Mouse (Mus musculus) neural tube, embryonic 11.5 days (tissue): ENCODE measurements at regions not wholly inside any gene's neighbourhood (a gene's known extent, or its start where the extent isn't known, plus 50 kb on each side); places are given as distances from the start of the nearest gene placed in this dataset.

Experiments used
- ATAC-seq: fragments of 200-750 bp; cut with Nextera tagmentation; 2 replicates; pipeline ENCODE4 v1.8.0; 2017; ENCODE audit warnings: moderate number of reproducible peaks, mild to moderate bottlenecking, moderate TSS enrichment, moderate library complexity; ENCODE audit not compliant: insufficient read depth, low FRiP score, low TSS enrichment
- DNase-seq: peaks from one replicate; pipeline ENCODE4 v3.0.0-alpha.2; 2015; ENCODE audit warnings: low spot score
- H3K27ac ChIP-seq: fragments of 300-500 bp; sonication (generic); 2 replicates; pipeline ENCODE4 v1.5.1; 2014; ENCODE audit warnings: low read depth, mild to moderate bottlenecking, low read length
- H3K27me3 ChIP-seq: fragments of 300-500 bp; sonication (generic); 2 replicates; pipeline ENCODE4 v1.6.1; 2014; ENCODE audit warnings: mild to moderate bottlenecking, low read length, mixed read lengths; ENCODE audit not compliant: control insufficient read depth, insufficient read depth
- H3K36me3 ChIP-seq: fragments of 300-500 bp; sonication (generic); 2 replicates; pipeline ENCODE4 v1.6.1; 2014; ENCODE audit warnings: mild to moderate bottlenecking, low read length, moderate library complexity, mixed read lengths; ENCODE audit not compliant: control insufficient read depth, insufficient read depth
- H3K4me1 ChIP-seq: fragments of 300-500 bp; sonication (generic); 2 replicates; pipeline ENCODE4 v1.6.1; 2014; ENCODE audit warnings: low read length, mixed read lengths; ENCODE audit not compliant: control insufficient read depth, insufficient read depth
- H3K4me2 ChIP-seq: fragments of 300-500 bp; sonication (generic); 2 replicates; pipeline ENCODE4 v1.6.1; 2014; ENCODE audit warnings: low read depth, mild to moderate bottlenecking, moderate library complexity
- H3K4me3 ChIP-seq: fragments of 300-500 bp; sonication (generic); 2 replicates; pipeline ENCODE4 v1.5.1; 2014; ENCODE audit warnings: low read depth, low read length
- H3K9ac ChIP-seq: fragments of 300-500 bp; sonication (generic); 2 replicates; pipeline ENCODE4 v1.6.1; 2014; ENCODE audit warnings: mild to moderate bottlenecking, low read length
- H3K9me3 ChIP-seq: fragments of 300-500 bp; sonication (generic); 2 replicates; pipeline ENCODE4 v1.6.1; 2016; ENCODE audit warnings: low read length; ENCODE audit not compliant: control insufficient read depth
- WGBS: fragments of 180-500 bp; shearing (Covaris S2); extraction: QIAGEN DNeasy Blood & Tissue Kit; methylation state at CpG from one replicate; pipeline ENCODE4 v1.1.7; 2014; 5-methylcytosine and 5-hydroxymethylcytosine counted together

- H3K27ac ChIP-seq, result 0 out of 2 replicates have a peak overlapping the region, but pooled peaks have one; percentile 29
- H3K4me2 ChIP-seq, result no peak overlapping the region
- ATAC-seq, result no peak
- no peak overlapping the region for H3K4me3 ChIP-seq
- H3K4me1 ChIP-seq, result peaks cover 20% of the 10 kb centered on the region
- no peaks in the 10 kb centered on the region for H3K27me3 ChIP-seq
- WGBS, result 53% methylated on average over 9 of the region's 9 CpGs
- H3K36me3 ChIP-seq, result no peaks in the 10 kb centered on the region
- no peak for DNase-seq
- no peaks in the 10 kb centered on the region for H3K9me3 ChIP-seq
- H3K9ac ChIP-seq, result no peak overlapping the region
Observed at GRCm38 (mm10) chr12:79975466-79976239, 137.2 kb downstream of the Zfp36l1 start.

DNA sequence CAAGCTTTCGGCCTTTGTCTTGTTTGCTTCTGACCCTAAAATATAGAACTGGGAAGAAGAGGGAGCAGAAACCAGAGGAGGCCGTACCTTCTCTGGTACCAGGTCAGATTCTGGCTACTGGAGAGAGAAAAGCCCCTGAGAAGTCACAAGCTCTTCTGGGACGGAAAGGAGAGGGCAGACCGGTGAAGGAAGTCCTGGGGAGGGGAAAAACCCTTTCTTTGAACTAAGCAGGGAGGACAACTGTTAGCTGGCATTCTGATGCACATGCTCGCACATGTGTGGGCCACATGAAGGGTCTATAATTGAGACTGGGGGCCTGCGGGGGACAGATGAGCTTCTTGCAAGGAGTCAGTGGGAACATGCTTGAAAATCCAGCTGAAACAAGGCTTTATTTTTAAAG, 137.8 kb downstream of the Zfp36l1 start:
- no peak overlapping the region for H3K4me2 ChIP-seq
- peaks cover 26% of the 10 kb centered on the region for H3K4me1 ChIP-seq
- peak overlapping the region; percentile 53; the same call in 1 of the 2 replicates for H3K27ac ChIP-seq
- no peaks in the 10 kb centered on the region for H3K27me3 ChIP-seq
- 58% methylated on average over 6 of the region's 6 CpGs for WGBS
- H3K36me3 ChIP-seq, result no peaks in the 10 kb centered on the region
- no peaks in the 10 kb centered on the region for H3K9me3 ChIP-seq
- DNase-seq (no peak), ATAC-seq (no peak)
- H3K4me3 ChIP-seq, result no peak overlapping the region
- peak overlapping the region; percentile 26; the same call in 1 of the 2 replicates for H3K9ac ChIP-seq

GRCm38 (mm10) chr12:79974530-79974929, 138.3 kb downstream of the Zfp36l1 start:
- H3K27me3 ChIP-seq, result no peaks in the 10 kb centered on the region
- peak overlapping the region; percentile 26; the same call in 1 of the 2 replicates for H3K9ac ChIP-seq
- no peak overlapping the region for H3K4me3 ChIP-seq
- H3K27ac ChIP-seq, result peak overlapping the region; percentile 53
- no peaks in the 10 kb centered on the region for H3K9me3 ChIP-seq
- no peak overlapping the region for H3K4me2 ChIP-seq
- no peaks in the 10 kb centered on the region for H3K36me3 ChIP-seq
- no peak for DNase-seq
- no peak for ATAC-seq
- 59% methylated on average over 7 of the region's 7 CpGs for WGBS
- peaks cover 32% of the 10 kb centered on the region for H3K4me1 ChIP-seq

GRCm38 (mm10) chr12:79973566-79974230, 139.1 kb downstream of the Zfp36l1 start:
- Histone ChIP-seq H3K9ac (no peak overlapping the region), H3K4me2 (no peak overlapping the region), H3K4me1 (peaks cover 38% of the 10 kb centered on the region), H3K27me3 (no peaks in the 10 kb centered on the region), H3K4me3 (no peak overlapping the region), H3K36me3 (no peaks in the 10 kb centered on the region), H3K27ac (no peak overlapping the region), H3K9me3 (no peaks in the 10 kb centered on the region)
- ATAC-seq (no peak), DNase-seq (no peak)
- WGBS, result 85% methylated on average over 7 of the region's 7 CpGs

DNA sequence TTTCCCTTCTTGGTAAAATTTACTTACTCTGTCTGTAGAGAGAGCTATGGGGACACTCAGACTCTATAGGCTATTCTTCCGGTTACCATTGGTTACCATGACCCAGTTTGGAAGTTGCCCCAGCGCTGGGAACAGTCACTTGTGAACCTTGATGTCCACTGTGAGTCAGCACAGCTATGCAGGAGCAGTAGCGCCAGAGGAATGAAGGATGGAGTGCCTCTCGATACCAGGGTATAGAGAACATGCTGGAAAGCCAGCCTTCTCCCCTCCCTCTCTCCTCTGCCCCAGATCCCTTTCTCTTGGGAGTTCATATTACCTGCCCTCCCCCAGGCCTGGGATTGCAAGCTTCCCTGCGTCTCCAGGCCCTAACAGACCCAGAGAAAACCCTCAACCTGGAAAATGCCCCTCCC, 141.8 kb downstream of the Zfp36l1 start:
- Histone ChIP-seq H3K9ac (no peak overlapping the region), H3K4me1 (peaks cover 46% of the 10 kb centered on the region)
- 63% methylated on average over 5 of the region's 5 CpGs for WGBS

GRCm38 (mm10) chr12:79970227-79970901, 142.4 kb downstream of the Zfp36l1 start:
- Histone ChIP-seq H3K9me3 (no peaks in the 10 kb centered on the region), H3K27ac (peak overlapping the region; percentile 84), H3K27me3 (no peaks in the 10 kb centered on the region), H3K4me1 (peaks cover 48% of the 10 kb centered on the region), H3K4me3 (no peak overlapping the region), H3K4me2 (no peak overlapping the region; the same call in 1 of the 2 replicates), H3K36me3 (no peaks in the 10 kb centered on the region), H3K9ac (peak overlapping the region; percentile 30)
- DNase-seq (peak; percentile 64), ATAC-seq (peak; percentile 64)
- 23% methylated on average over 13 of the region's 13 CpGs for WGBS

More for the DNA sequence above, 141.8 kb downstream of the Zfp36l1 start:
- peak overlapping the region; percentile 84; the same call in 1 of the 2 replicates for H3K27ac ChIP-seq
- ATAC-seq (0 out of 2 replicates have a peak, but pooled peaks have one; percentile 40), DNase-seq (no peak)
- no peak overlapping the region for H3K4me3 ChIP-seq
- no peaks in the 10 kb centered on the region for H3K27me3 ChIP-seq
- H3K4me2 ChIP-seq, result no peak overlapping the region
- no peaks in the 10 kb centered on the region for H3K9me3 ChIP-seq
- no peaks in the 10 kb centered on the region for H3K36me3 ChIP-seq

DNA sequence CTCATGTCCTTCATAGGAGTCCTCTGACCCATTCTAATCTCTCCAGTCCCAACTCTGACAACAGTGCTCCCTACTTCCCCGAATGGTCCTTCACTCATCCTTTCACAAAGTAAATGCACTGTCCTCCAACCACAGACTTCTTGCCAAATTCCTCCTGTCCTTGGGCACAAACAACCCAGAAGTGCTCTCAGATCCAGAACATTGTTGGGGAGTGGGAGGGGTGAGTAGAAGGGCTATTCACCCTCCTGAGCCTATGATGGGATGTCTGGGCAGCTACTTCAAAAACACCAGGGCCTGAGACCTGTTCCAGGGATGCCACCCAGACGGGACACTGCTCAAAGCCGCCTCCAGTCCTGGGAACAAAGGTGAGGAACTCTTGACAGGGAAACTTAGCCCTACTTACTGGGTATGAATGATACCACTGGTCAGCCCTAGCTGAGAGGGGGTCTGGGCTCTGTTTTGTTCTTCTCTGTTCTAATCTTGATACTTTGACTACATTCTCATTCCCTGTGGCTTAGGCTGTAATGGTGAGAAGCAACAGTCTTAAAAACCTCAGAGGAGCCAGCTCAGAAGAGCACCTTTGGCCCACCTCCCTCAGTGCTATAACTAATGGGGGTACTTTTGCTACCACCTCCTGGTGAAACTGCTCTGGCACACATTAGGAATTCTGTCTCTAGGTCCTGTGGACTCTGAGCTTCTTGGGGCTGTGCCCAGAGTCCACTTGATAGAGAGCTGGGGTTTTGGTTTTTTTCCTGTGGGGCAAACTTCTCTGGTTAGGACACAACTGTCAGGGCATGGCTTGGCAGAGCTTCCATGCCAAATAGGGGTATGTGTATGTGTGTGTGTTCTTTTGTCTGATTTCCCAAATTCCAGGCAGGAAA, 143.2 kb downstream of the Zfp36l1 start:
- no peak for DNase-seq
- Histone ChIP-seq H3K27ac (peak overlapping the region; percentile 84), H3K9me3 (no peaks in the 10 kb centered on the region), H3K4me1 (peaks cover 43% of the 10 kb centered on the region), H3K36me3 (no peaks in the 10 kb centered on the region), H3K4me2 (no peak overlapping the region), H3K9ac (peak overlapping the region; percentile 30; the same call in 1 of the 2 replicates), H3K4me3 (no peak overlapping the region), H3K27me3 (no peaks in the 10 kb centered on the region)
- no peak; the same call in 1 of the 2 replicates for ATAC-seq
- 84% methylated on average over 3 of the region's 3 CpGs for WGBS

DNA sequence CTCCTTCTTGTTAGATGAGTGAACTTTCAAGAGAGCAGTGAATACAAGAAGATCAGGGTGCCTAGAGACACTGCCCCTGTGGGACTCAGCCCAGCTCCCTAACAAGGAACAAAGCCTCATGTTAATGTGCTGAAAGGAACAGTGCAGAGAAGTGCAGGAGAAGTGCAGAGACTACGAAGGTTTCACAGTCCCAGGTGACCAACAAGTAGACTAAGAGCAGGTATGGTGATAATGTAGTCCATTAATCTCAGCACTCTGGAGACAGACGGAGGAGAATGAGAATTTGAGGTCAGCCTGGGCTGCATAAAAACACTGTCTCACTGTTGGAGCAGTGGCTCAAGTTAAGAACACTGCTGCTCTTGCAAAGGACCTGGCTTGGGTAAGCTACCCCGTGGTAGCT, 144.1 kb downstream of the Zfp36l1 start:
- ATAC-seq (no peak), DNase-seq (no peak)
- Histone ChIP-seq H3K4me1 (peaks cover 42% of the 10 kb centered on the region), H3K4me2 (no peak overlapping the region), H3K4me3 (no peak overlapping the region), H3K9me3 (no peaks in the 10 kb centered on the region), H3K27ac (no peak overlapping the region), H3K27me3 (no peaks in the 10 kb centered on the region), H3K9ac (no peak overlapping the region), H3K36me3 (no peaks in the 10 kb centered on the region)
- WGBS, result 69% methylated on average over 3 of the region's 3 CpGs
